Comparison of ENCODE assay signal across 23 mouse cellular contexts in genomic region chr6:142769896-142770295, GRCm38 (mm10). TPM values are rescaled to one million over a fixed set of nuclear protein-coding genes. Genes with fewer than 3 reads are reported as not detected.
DNase-seq lines count a peak whose midpoint lies in the region; ATAC-seq lines count a peak whose summit lies in the region.
"Had no signal": no experiment of that assay in that cellular context is flagged by ENCODE, and none has a peak within 500 bp of the region (broad histone marks: within the 10 kb centered on the region; RNA-seq: fewer than 3 reads in every experiment).

No protein-coding gene starts in this region.

- ATAC-seq in cerebellum, adult (ENCODE audit: insufficient number of reproducible peaks, low FRiP score, low TSS enrichment) = peak; percentile 51; the same call in 1 of the 2 replicates
- no peak for ATAC-seq in kidney, embryonic 14.5 days (ENCODE audit: low FRiP score, low TSS enrichment)
- ATAC-seq in megakaryocyte, adult 5-6 weeks (ENCODE audit: poor library complexity, severe bottlenecking) = no peak
- ATAC-seq in intestine, embryonic 15.5 days = no peak

- WGBS in kidney, embryonic 14.5 days = 93% methylated on average over 3 of the region's 3 CpGs
- 93% methylated on average over 3 of the region's 3 CpGs for WGBS in intestine, embryonic 15.5 days

- no peaks in the 10 kb centered on the region for H3K9me3 ChIP-seq in kidney, embryonic 14.5 days (ENCODE audit: control insufficient read depth, low read length)
- no peaks in the 10 kb centered on the region for H3K9me3 ChIP-seq in megakaryocyte, embryonic 14.5 days
- no peaks in the 10 kb centered on the region for H3K9me3 ChIP-seq in intestine, embryonic 15.5 days
- H3K9me3 ChIP-seq: forebrain, embryonic 10.5 days; heart, embryonic 13.5 days; hindbrain, embryonic 12.5 days had no signal

- H3K36me3 ChIP-seq in kidney, embryonic 14.5 days (ENCODE audit: control insufficient read depth, insufficient read depth, low read length) = peaks cover 80% of the 10 kb centered on the region
- H3K36me3 ChIP-seq in megakaryocyte, embryonic 14.5 days (replicated peaks; ENCODE audit: low read length) = peaks cover 100% of the 10 kb centered on the region
- peaks cover 59% of the 10 kb centered on the region for H3K36me3 ChIP-seq in intestine, embryonic 15.5 days

- H3K4me3 ChIP-seq in kidney, embryonic 14.5 days (ENCODE audit: low read length) = no peak overlapping the region
- H3K4me3 ChIP-seq in megakaryocyte, embryonic 14.5 days (replicated peaks) = peak overlapping the region; percentile 53
- H3K4me3 ChIP-seq in intestine, embryonic 15.5 days (replicated peaks) = no peak overlapping the region
- H3K4me3 ChIP-seq: forebrain, embryonic 10.5 days; heart, adult 2 months; heart, embryonic 13.5 days; hindbrain, embryonic 12.5 days had no signal

- H3K9ac ChIP-seq in kidney, embryonic 14.5 days (ENCODE audit: low read depth, low read length) = no peak overlapping the region
- H3K9ac ChIP-seq in intestine, embryonic 15.5 days = no peak overlapping the region
- H3K9ac ChIP-seq: heart, embryonic 13.5 days; hindbrain, embryonic 12.5 days had no signal

- H3K27me3 ChIP-seq in kidney, embryonic 14.5 days (ENCODE audit: control insufficient read depth, insufficient read depth, low read length) = no peaks in the 10 kb centered on the region
- H3K27me3 ChIP-seq in megakaryocyte, embryonic 14.5 days (replicated peaks) = no peaks in the 10 kb centered on the region
- no peaks in the 10 kb centered on the region for H3K27me3 ChIP-seq in intestine, embryonic 15.5 days (replicated peaks)
- H3K27me3 ChIP-seq: heart, embryonic 13.5 days; hindbrain, embryonic 12.5 days had no signal

- no peaks in the 10 kb centered on the region for H3K4me1 ChIP-seq in kidney, embryonic 14.5 days (ENCODE audit: control insufficient read depth, insufficient read depth, low read length)
- peaks cover 95% of the 10 kb centered on the region for H3K4me1 ChIP-seq in megakaryocyte, embryonic 14.5 days
- H3K4me1 ChIP-seq in intestine, embryonic 15.5 days (replicated peaks) = no peaks in the 10 kb centered on the region
- H3K4me1 ChIP-seq: forebrain, embryonic 10.5 days; hindbrain, embryonic 12.5 days had no signal

- no peak overlapping the region for H3K27ac ChIP-seq in kidney, embryonic 14.5 days (ENCODE audit: low read depth, low read length)
- no peak overlapping the region for H3K27ac ChIP-seq in intestine, embryonic 15.5 days
- H3K27ac ChIP-seq: forebrain, embryonic 10.5 days; heart, adult 2 months; heart, embryonic 13.5 days; hindbrain, embryonic 12.5 days; kidney, postnatal 0 days had no signal

- H3K4me2 ChIP-seq in kidney, embryonic 14.5 days (replicated peaks; ENCODE audit: low read depth, low read length) = no peak overlapping the region
- no peak overlapping the region for H3K4me2 ChIP-seq in intestine, embryonic 15.5 days (replicated peaks)
- H3K4me2 ChIP-seq: heart, embryonic 13.5 days; hindbrain, embryonic 12.5 days had no signal

- DNase-seq in cerebellum, adult 11 months = no peak
- peak; percentile 63 for DNase-seq in kidney, adult 11 months
- no peak for DNase-seq in adrenal gland, adult 18-20 months (ENCODE audit: low spot score in 2 of 2)
- DNase-seq: adrenal gland, postnatal 14 days; gastrocnemius, postnatal 25 days; heart, adult 2 months; lung, adult 2 months; lung, postnatal 14 days; midbrain, embryonic 14.5 days; thymus, adult 2 months; thymus, postnatal 4 days had no signal

RNA-seq across cellular contexts. Expression of gene Cmas, which starts 13.4 kb away (rescaled TPM):
- polyA plus RNA-seq in kidney, embryonic 14.5 days (2014; fragmentation: Nextera tagmentation; extraction: Ambion mirVana) = 81.1 and 85.6 TPM in 2 replicates
- 176 and 211 TPM in 2 replicates for polyA plus RNA-seq in megakaryocyte, embryonic 14.5 days (2012; ENCODE audit: insufficient read depth, low replicate concordance)
- total RNA-seq in megakaryocyte, adult 5-6 weeks (2015) = 56.1 and 60.6 TPM in 2 replicates
- 52.7 and 60.0 TPM in 2 replicates for total RNA-seq in megakaryocyte, adult 5-6 weeks (2017)
- 135 and 141 TPM in 2 replicates for polyA plus RNA-seq in intestine, embryonic 15.5 days (2015; fragmentation: Nextera tagmentation; extraction: Ambion mirVana)
- 10 to 100 TPM; 27.1 to 29.9 TPM for total RNA-seq in adrenal gland, adult 18-20 months (2021)

RNA-seq across cellular contexts. Expression of gene Sult6b2, which starts 34.4 kb away (rescaled TPM):
- polyA plus RNA-seq in kidney, embryonic 14.5 days (2014; fragmentation: Nextera tagmentation; extraction: Ambion mirVana) = 0.16 TPM in 1 of 2 replicates, not detected in the other
- 0.07 TPM in 1 of 2 replicates, not detected in the other for polyA plus RNA-seq in megakaryocyte, embryonic 14.5 days (2012; ENCODE audit: insufficient read depth, low replicate concordance)
- not detected in 2 replicates for total RNA-seq in megakaryocyte, adult 5-6 weeks (2015)
- not detected in 2 replicates for total RNA-seq in megakaryocyte, adult 5-6 weeks (2017)
- 20.9 and 24.9 TPM in 2 replicates for polyA plus RNA-seq in intestine, embryonic 15.5 days (2015; fragmentation: Nextera tagmentation; extraction: Ambion mirVana)
- not detected for total RNA-seq in adrenal gland, adult 18-20 months (2021)
- total RNA-seq: adrenal gland, postnatal 14 days; gastrocnemius, postnatal 25 days; heart, adult 2 months; left cerebral cortex, adult 18-20 months; megakaryocyte-erythroid progenitor cell, adult 5-6 weeks had no signal
- polyA plus RNA-seq: embryonic facial prominence, embryonic 11.5 days; hindbrain, embryonic 12.5 days; kidney, postnatal 0 days; lung, adult 2 months; midbrain, embryonic 14.5 days had no signal

Comparison
In these comparisons a context has a peak if more than half of its experiments do, and no peak if none do; other contexts are left out.
1. RNA of gene Sult6b2, which starts 34.4 kb away (polyA plus RNA-seq): 20.9 to 24.9 TPM in intestine, embryonic 15.5 days; 0.16 TPM in kidney, embryonic 14.5 days and 0.07 TPM in megakaryocyte, embryonic 14.5 days; every median in the first group is over 10 times any median in the second.